Mouse (Mus musculus): ENCODE measurements around the gene Etv6. TPM values are rescaled to one million over a fixed set of nuclear protein-coding genes. Genes with fewer than 3 reads are reported as not detected.

Gene Etv6
- total and polyA plus RNA-seq, 3 experiments = 12.6 to 25.9 TPM; not detected in 1

GRCm38 (mm10) chr6:134219358-134219757 is 183.9 kb downstream of the Etv6 start:
- Histone ChIP-seq H3K9ac (ENCODE audit: control insufficient read depth, low read depth, low read length, poor library complexity, severe bottlenecking) (no peak overlapping the region), H3K4me1 (ENCODE audit: control insufficient read depth in 1 of 2, insufficient read depth in 2 of 2, low read length in 2 of 2) (no peaks in the 10 kb centered on the region), H3K27ac (ENCODE audit: control insufficient read depth, low read depth, low read length) (no peak overlapping the region), H3K27me3 (ENCODE audit: control insufficient read depth in 1 of 2, insufficient read depth in 2 of 2, low read length in 2 of 2) (no peaks in the 10 kb centered on the region), H3K36me3 (ENCODE audit: control insufficient read depth in 1 of 2, insufficient read depth in 2 of 2, low read length in 2 of 2) (peaks cover 0 to 10% of the 10 kb centered on the region in 2 experiments; a peak in 2 of 4 replicates), H3K9me3 (replicated peaks; ENCODE audit: insufficient read depth, low read length) (no peaks in the 10 kb centered on the region), H3K4me3 (ENCODE audit: control insufficient read depth in 1 of 2, insufficient read depth in 1 of 2, low read depth in 2 of 2, low read length in 2 of 2) (no peak overlapping the region), H3K79me2 (ENCODE audit: control insufficient read depth, insufficient read depth, low read length, poor library complexity) (0 out of 2 replicates have a peak, but pooled peaks cover 2% of the 10 kb centered on the region)
- TF ChIP-seq ZKSCAN1 (IDR thresholded peaks at IDR 0.05; ENCODE audit: low read depth, low read length) (no peak), MAFK (IDR thresholded peaks at IDR 0.05; ENCODE audit: borderline replicate concordance, low read depth, low read length) (no peak), ZMIZ1 (IDR thresholded peaks at IDR 0.05; ENCODE audit: low read depth, low read length) (no peak), MAX (IDR thresholded peaks at IDR 0.05; ENCODE audit: low read length) (no peak), POLR2AphosphoS2 (IDR thresholded peaks at IDR 0.05; ENCODE audit: low read length) (no peak), MYC (IDR thresholded peaks at IDR 0.05; ENCODE audit: low read depth, low read length) (no peak), MYB (IDR thresholded peaks at IDR 0.05; ENCODE audit: low read depth, low read length) (no peak), POLR2A (IDR thresholded peaks at IDR 0.05; ENCODE audit: control insufficient read depth in 1 of 2, insufficient read depth in 1 of 2, low read depth in 1 of 2, low read length in 2 of 2, poor library complexity in 1 of 2) (no peak), SIN3A (IDR thresholded peaks at IDR 0.05; ENCODE audit: low read length) (no peak), ETS1 (IDR thresholded peaks at IDR 0.05; ENCODE audit: low read depth, low read length) (no peak), SMC3 (IDR thresholded peaks at IDR 0.05; ENCODE audit: low read depth, low read length) (no peak), UBTF (IDR thresholded peaks at IDR 0.05; ENCODE audit: borderline replicate concordance, insufficient read depth, low read depth, low read length) (no peak), BHLHE40 (IDR thresholded peaks at IDR 0.05; ENCODE audit: borderline replicate concordance, low read depth, low read length) (no peak), CTCF (IDR thresholded peaks at IDR 0.05 in 2 of 3, conservative IDR thresholded peaks at IDR 0.05 in 1 of 3; ENCODE audit: control insufficient read depth in 1 of 3, insufficient read depth in 1 of 3, low read depth in 2 of 3, low read length in 3 of 3, poor library complexity in 1 of 3, severe bottlenecking in 1 of 3) (no peak), USF2 (IDR thresholded peaks at IDR 0.05; ENCODE audit: borderline replicate concordance in 1 of 2, insufficient read depth in 1 of 2, low read depth in 1 of 2, low read length in 2 of 2) (no peak), JUND (IDR thresholded peaks at IDR 0.05; ENCODE audit: low read depth, low read length) (no peak)
- no peak for DNase-seq (ENCODE audit: low read depth, low spot score)

- Histone ChIP-seq H3K27me3 (ENCODE audit: control insufficient read depth in 1 of 2, insufficient read depth in 2 of 2, low read length in 2 of 2) (no peaks in the 10 kb centered on the region), H3K36me3 (ENCODE audit: control insufficient read depth in 1 of 2, insufficient read depth in 2 of 2, low read length in 2 of 2) (peaks cover 0 to 14% of the 10 kb centered on the region in 2 experiments; a peak in 2 of 4 replicates), H3K9me3 (replicated peaks; ENCODE audit: insufficient read depth, low read length) (no peaks in the 10 kb centered on the region), H3K4me3 (ENCODE audit: control insufficient read depth in 1 of 2, insufficient read depth in 1 of 2, low read depth in 2 of 2, low read length in 2 of 2) (no peak overlapping the region), H3K4me1 (ENCODE audit: control insufficient read depth in 1 of 2, insufficient read depth in 2 of 2, low read length in 2 of 2) (no peaks in the 10 kb centered on the region), H3K79me2 (ENCODE audit: control insufficient read depth, insufficient read depth, low read length, poor library complexity) (0 out of 2 replicates have a peak, but pooled peaks cover 2% of the 10 kb centered on the region), H3K9ac (ENCODE audit: control insufficient read depth, low read depth, low read length, poor library complexity, severe bottlenecking) (no peak overlapping the region), H3K27ac (ENCODE audit: control insufficient read depth, low read depth, low read length) (no peak overlapping the region)
- TF ChIP-seq TCF12 (IDR thresholded peaks at IDR 0.05; ENCODE audit: low read depth, low read length) = no peak
- TF ChIP-seq POLR2AphosphoS5 (IDR thresholded peaks at IDR 0.05; ENCODE audit: borderline replicate concordance, low read depth, low read length) = no peak
- no peak for TF ChIP-seq BHLHE40 (IDR thresholded peaks at IDR 0.05; ENCODE audit: borderline replicate concordance, low read depth, low read length)
- no peak for TF ChIP-seq POLR2AphosphoS2 (IDR thresholded peaks at IDR 0.05; ENCODE audit: low read length)
- TF ChIP-seq MEF2A (IDR thresholded peaks at IDR 0.05; ENCODE audit: extremely low read depth, insufficient replicate concordance, low read depth, low read length, poor library complexity, severe bottlenecking) = no peak
- no peak for TF ChIP-seq MAFK (IDR thresholded peaks at IDR 0.05; ENCODE audit: borderline replicate concordance, low read depth, low read length)
- no peak for TF ChIP-seq HCFC1 (IDR thresholded peaks at IDR 0.05; ENCODE audit: low read depth, low read length)
- no peak for TF ChIP-seq ZNF384 (IDR thresholded peaks at IDR 0.05; ENCODE audit: low read depth, low read length)
- no peak for TF ChIP-seq MXI1 (IDR thresholded peaks at IDR 0.05; ENCODE audit: low read depth, low read length)
- no peak for TF ChIP-seq MAX (IDR thresholded peaks at IDR 0.05; ENCODE audit: low read length)
- no peak for TF ChIP-seq EP300 (IDR thresholded peaks at IDR 0.05; ENCODE audit: low read depth in 1 of 2, low read length in 2 of 2)
- no peak for TF ChIP-seq NRF1 (IDR thresholded peaks at IDR 0.05; ENCODE audit: insufficient read depth, low read depth, low read length, poor library complexity, severe bottlenecking)
- TF ChIP-seq CHD2 (IDR thresholded peaks at IDR 0.05; ENCODE audit: low read length) = no peak
- no peak for TF ChIP-seq USF2 (IDR thresholded peaks at IDR 0.05; ENCODE audit: borderline replicate concordance in 1 of 2, insufficient read depth in 1 of 2, low read depth in 1 of 2, low read length in 2 of 2)
- no peak for TF ChIP-seq ZMIZ1 (IDR thresholded peaks at IDR 0.05; ENCODE audit: low read depth, low read length)
- no peak for TF ChIP-seq JUND (IDR thresholded peaks at IDR 0.05; ENCODE audit: low read depth, low read length)
- TF ChIP-seq RAD21 (IDR thresholded peaks at IDR 0.05; ENCODE audit: low read depth, low read length) = no peak
- TF ChIP-seq GATA1 (IDR thresholded peaks at IDR 0.05; ENCODE audit: low read depth, low read length) = no peak
- no peak for DNase-seq (ENCODE audit: low read depth, low spot score)
Measured at GRCm38 (mm10) chr6:134220209-134220777, 184.8 kb downstream of the Etv6 start.
